Mouse (Mus musculus) forebrain, embryonic 11.5 days (tissue): ENCODE measurements at regions not wholly inside any gene's neighbourhood (a gene's known extent, or its start where the extent isn't known, plus 50 kb on each side); places are given as distances from the start of the nearest gene placed in this dataset.

Experiments used
- ATAC-seq: fragments of 200-750 bp; cut with Nextera tagmentation; replicated peaks from 2 replicates; pipeline ENCODE4 v1.8.0; 2017; ENCODE audit warnings: moderate TSS enrichment; ENCODE audit not compliant: low FRiP score
- DNase-seq: peaks from one replicate; pipeline ENCODE4 v3.0.0-alpha.2; 2017; ENCODE audit warnings: low spot score
- H3K27ac ChIP-seq: fragments of 300-500 bp; sonication (generic); 2 replicates; pipeline ENCODE4 v1.5.1; 2014; ENCODE audit warnings: low read depth, low read length
- H3K27me3 ChIP-seq: fragments of 300-500 bp; sonication (generic); 2 replicates; pipeline ENCODE4 v1.6.1; 2014; ENCODE audit warnings: mild to moderate bottlenecking, low read length, mixed read lengths; ENCODE audit not compliant: control insufficient read depth, insufficient read depth
- H3K36me3 ChIP-seq: fragments of 300-500 bp; sonication (generic); 2 replicates; pipeline ENCODE4 v1.6.1; 2014; ENCODE audit warnings: mild to moderate bottlenecking, low read length, moderate library complexity, mixed read lengths; ENCODE audit not compliant: control insufficient read depth, insufficient read depth
- H3K4me1 ChIP-seq: fragments of 300-500 bp; sonication (generic); replicated peaks from 2 replicates; pipeline ENCODE4 v1.6.1; 2014; ENCODE audit warnings: low read length, mixed read lengths; ENCODE audit not compliant: control insufficient read depth, insufficient read depth
- H3K4me2 ChIP-seq: fragments of 300-500 bp; sonication (generic); 2 replicates; pipeline ENCODE4 v1.6.1; 2014; ENCODE audit warnings: low read depth, mild to moderate bottlenecking, low read length, moderate library complexity, mixed read lengths; ENCODE audit not compliant: severe bottlenecking
- H3K4me3 ChIP-seq: fragments of 300-500 bp; sonication (generic); 2 replicates; pipeline ENCODE4 v1.5.1; 2014; ENCODE audit warnings: low read depth, low read length
- H3K9ac ChIP-seq: fragments of 300-500 bp; sonication (generic); 2 replicates; pipeline ENCODE4 v1.6.1; 2014; ENCODE audit warnings: low read length
- H3K9me3 ChIP-seq: fragments of 300-500 bp; sonication (generic); 2 replicates; pipeline ENCODE4 v1.6.1; 2016; ENCODE audit warnings: low read length, mixed read lengths; ENCODE audit not compliant: control insufficient read depth
- WGBS: fragments of 180-500 bp; shearing (Covaris S2); extraction: QIAGEN DNeasy Blood & Tissue Kit; methylation state at CpG from one replicate; pipeline ENCODE4 v1.1.7; 2014; 5-methylcytosine and 5-hydroxymethylcytosine counted together

DNA sequence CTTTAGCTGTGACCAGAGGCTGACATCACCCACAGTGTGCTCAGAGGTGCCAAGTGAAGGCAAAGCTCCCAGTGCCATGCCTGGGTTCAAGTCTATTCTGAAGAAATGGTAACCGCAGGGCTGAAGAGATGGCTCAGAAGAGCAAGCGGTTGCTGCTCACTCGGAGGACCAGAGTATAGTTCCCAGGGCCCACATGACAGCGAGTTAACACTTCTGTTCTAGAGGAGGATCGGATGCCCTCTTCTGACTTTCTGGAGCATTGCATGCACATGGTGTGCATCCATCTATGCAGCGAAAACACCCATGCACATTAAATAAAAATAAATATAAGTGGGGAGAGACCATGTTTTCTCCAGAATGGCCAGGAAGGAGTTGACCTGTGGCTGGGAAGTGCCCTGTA, 209.5 kb downstream of the Sorl1 start:
- Histone ChIP-seq H3K36me3 (no peaks in the 10 kb centered on the region), H3K4me3 (no peak overlapping the region), H3K9ac (no peak overlapping the region), H3K9me3 (no peaks in the 10 kb centered on the region), H3K27me3 (no peaks in the 10 kb centered on the region), H3K27ac (no peak overlapping the region), H3K4me1 (peaks cover 14% of the 10 kb centered on the region), H3K4me2 (no peak overlapping the region)
- DNase-seq (no peak), ATAC-seq (no peak)
- WGBS = 93% methylated on average over 6 of the region's 6 CpGs

DNA sequence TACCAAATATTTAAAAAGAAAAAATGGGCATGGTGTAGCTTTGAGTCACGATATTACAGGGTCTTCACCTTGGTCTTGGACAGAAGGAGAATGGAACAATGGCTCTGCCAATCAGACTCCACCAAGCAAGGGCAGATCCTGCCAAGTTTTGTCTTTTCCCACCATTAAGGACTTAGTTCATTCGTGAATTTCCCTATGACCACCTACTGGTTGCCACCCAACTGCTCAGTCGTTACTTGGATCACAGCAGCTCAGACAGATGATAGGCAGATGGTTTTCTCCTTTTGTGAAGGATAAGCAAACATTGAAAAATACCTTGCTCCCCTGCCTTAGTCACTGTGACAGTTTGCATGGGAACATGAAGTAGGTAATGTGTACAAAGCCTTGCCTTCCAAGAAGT, 210.2 kb downstream of the Sorl1 start:
- WGBS = 65% methylated on average over 3 of the region's 3 CpGs
- Histone ChIP-seq H3K4me1 (peaks cover 8% of the 10 kb centered on the region; the same call in 1 of the 2 replicates), H3K27me3 (no peaks in the 10 kb centered on the region), H3K9ac (no peak overlapping the region), H3K36me3 (no peaks in the 10 kb centered on the region), H3K4me2 (no peak overlapping the region), H3K27ac (no peak overlapping the region), H3K4me3 (no peak overlapping the region), H3K9me3 (no peaks in the 10 kb centered on the region)
- DNase-seq (no peak), ATAC-seq (no peak)

DNA sequence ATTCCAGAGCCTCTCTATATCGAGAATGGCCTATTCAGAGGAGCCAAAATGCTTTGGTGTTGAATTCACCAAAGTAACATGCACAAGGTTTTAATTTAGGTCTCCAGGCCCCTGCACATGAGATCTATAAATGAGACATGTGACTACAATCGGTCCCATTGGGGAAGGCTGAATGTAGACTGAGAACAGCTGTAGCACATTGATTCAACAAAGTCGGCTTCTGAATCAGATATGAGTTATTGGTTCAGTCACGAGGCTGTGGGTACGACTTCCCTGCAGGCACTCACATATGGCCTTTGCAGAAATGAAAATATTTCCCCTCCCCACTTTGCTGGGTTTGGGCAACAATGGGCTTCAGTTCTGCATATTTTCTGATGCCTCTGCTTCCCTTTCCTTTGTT, 211.6 kb downstream of the Sorl1 start:
- H3K27ac ChIP-seq = no peak overlapping the region
- H3K4me3 ChIP-seq = no peak overlapping the region
- 85% methylated on average over 5 of the region's 5 CpGs for WGBS
- H3K9me3 ChIP-seq = no peaks in the 10 kb centered on the region
- DNase-seq = no peak
- H3K4me1 ChIP-seq = 0 out of 2 replicates have a peak, but pooled peaks cover 5% of the 10 kb centered on the region
- no peaks in the 10 kb centered on the region for H3K27me3 ChIP-seq
- no peak for ATAC-seq
- no peak overlapping the region for H3K9ac ChIP-seq
- H3K4me2 ChIP-seq = no peak overlapping the region
- no peaks in the 10 kb centered on the region for H3K36me3 ChIP-seq

DNA sequence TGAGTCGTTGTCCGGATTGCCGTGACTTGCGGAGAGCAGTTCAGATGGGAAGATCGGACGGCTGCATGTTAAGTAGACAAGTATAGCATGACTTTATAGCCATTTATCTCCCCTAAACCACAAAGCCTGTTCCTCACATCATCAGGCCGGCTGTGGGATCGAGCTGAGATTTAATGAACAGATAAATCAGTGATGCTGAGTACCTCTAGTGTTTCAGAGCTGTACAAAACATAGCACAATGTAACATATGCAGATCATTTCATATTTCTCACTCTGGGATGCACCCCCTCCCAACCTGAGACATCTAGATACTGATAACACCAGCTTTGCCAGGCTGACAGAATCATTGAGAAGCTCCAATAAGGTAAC, 223.5 kb downstream of the Sorl1 start:
- 55% methylated on average over 8 of the region's 8 CpGs for WGBS
- no peaks in the 10 kb centered on the region for H3K27me3 ChIP-seq
- peak; percentile 33 for DNase-seq
- no peak overlapping the region for H3K4me3 ChIP-seq
- no peak overlapping the region for H3K27ac ChIP-seq
- H3K9ac ChIP-seq = no peak overlapping the region
- H3K4me2 ChIP-seq = no peak overlapping the region
- peaks cover 10% of the 10 kb centered on the region; the same call in 1 of the 2 replicates for H3K4me1 ChIP-seq
- no peak for ATAC-seq
- H3K9me3 ChIP-seq = no peaks in the 10 kb centered on the region
- no peaks in the 10 kb centered on the region for H3K36me3 ChIP-seq

DNA sequence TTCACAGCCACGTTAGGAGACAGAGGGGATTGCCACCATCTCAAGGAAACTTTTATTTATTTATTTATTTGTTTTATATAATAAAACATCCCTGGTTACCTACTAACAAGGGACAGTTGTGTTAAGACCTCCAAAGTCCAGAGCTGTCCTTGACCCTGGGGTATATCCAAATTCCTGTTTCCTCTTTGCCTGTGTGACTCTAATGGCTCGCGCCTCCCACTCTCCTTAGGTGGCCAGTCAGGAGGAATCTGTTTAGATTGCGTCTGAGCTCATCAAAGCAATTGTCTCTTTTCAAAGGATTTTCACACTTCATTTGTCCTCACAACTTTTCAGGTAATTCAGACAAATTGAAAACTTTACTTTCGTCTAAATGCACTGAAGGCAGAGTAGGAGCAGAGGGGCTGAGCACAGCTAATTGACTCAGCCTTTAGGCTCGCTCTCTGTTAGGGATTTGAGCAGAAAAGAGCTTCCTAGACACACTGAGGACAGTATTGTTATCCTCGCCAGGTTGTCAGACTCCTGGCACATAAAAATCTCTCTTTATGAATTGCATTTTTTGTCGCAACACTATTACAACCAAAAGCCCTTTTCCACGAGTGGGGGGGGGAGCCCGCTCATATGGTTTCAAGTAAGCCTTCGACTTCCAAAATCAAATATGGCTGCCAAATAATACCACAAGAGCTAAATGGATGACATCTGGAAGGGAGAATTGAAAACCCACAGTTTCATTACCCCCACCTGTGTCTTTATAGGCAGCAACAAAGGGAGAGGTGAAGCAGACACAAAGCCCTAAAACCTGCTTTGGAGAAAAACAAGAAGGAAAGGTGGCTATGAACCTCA, 224.1 kb downstream of the Sorl1 start:
- DNase-seq (peak; percentile 49), ATAC-seq (no peak)
- Histone ChIP-seq H3K4me3 (no peak overlapping the region), H3K27me3 (no peaks in the 10 kb centered on the region), H3K27ac (no peak overlapping the region), H3K9ac (no peak overlapping the region), H3K4me2 (no peak overlapping the region), H3K4me1 (peaks cover 10% of the 10 kb centered on the region; the same call in 1 of the 2 replicates), H3K36me3 (no peaks in the 10 kb centered on the region), H3K9me3 (no peaks in the 10 kb centered on the region)
- 32% methylated on average over 11 of the region's 11 CpGs for WGBS

DNA sequence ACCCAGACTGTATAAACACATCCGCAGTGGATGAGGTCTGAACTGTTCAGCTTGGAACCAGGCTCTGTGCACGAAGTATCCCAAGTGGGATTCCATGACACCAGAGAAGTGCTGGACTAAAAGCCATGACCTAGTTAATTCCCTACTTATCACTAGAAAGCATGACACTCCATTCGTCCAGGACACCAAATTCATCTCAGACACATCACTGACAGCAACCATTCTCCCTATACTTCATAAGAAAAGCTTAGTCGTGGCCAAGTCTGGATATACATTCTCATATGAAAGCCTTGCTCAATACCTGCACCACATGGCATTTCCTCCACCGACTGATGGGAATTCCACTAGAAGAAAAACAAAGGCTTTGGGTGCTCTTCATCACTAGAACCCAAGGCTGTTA, 229.0 kb downstream of the Sorl1 start:
- ATAC-seq = no peak
- WGBS = 85% methylated on average over 5 of the region's 5 CpGs

DNA sequence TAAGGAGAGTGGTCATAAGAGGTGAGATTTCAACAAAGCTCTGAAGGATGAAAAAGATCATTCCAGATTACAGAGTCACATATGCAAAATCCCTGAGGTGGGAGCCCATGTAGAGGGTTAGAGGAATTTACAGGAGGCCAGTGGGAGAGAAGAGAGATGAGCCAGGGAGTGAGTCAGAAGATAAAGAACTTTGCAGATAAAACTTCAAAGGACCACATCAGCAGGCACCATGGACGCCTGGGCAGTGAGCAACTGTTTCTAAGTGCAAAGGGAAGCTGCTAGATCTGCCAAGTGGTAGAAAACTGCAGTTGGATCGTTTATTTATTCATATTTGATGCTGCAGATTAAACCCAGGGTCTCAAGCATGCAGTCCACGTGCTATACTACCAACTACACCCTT, 231.3 kb downstream of the Sorl1 start:
- H3K9ac ChIP-seq = no peak overlapping the region
- no peak overlapping the region for H3K4me2 ChIP-seq
- no peak overlapping the region for H3K4me3 ChIP-seq
- ATAC-seq (no peak), DNase-seq (no peak)
- peaks cover 10% of the 10 kb centered on the region; the same call in 1 of the 2 replicates for H3K4me1 ChIP-seq
- H3K36me3 ChIP-seq = no peaks in the 10 kb centered on the region
- 66% methylated on average over 3 of the region's 3 CpGs for WGBS
- H3K9me3 ChIP-seq = no peaks in the 10 kb centered on the region
- H3K27ac ChIP-seq = no peak overlapping the region
- no peaks in the 10 kb centered on the region for H3K27me3 ChIP-seq

More for the DNA sequence above, 229.0 kb downstream of the Sorl1 start:
- no peak overlapping the region for H3K9ac ChIP-seq
- H3K4me2 ChIP-seq = no peak overlapping the region
- H3K9me3 ChIP-seq = no peaks in the 10 kb centered on the region
- H3K4me1 ChIP-seq = peaks cover 16% of the 10 kb centered on the region; the same call in 1 of the 2 replicates
- no peaks in the 10 kb centered on the region for H3K27me3 ChIP-seq
- no peak overlapping the region for H3K27ac ChIP-seq
- no peaks in the 10 kb centered on the region for H3K36me3 ChIP-seq
- no peak overlapping the region for H3K4me3 ChIP-seq
- no peak for DNase-seq

DNA sequence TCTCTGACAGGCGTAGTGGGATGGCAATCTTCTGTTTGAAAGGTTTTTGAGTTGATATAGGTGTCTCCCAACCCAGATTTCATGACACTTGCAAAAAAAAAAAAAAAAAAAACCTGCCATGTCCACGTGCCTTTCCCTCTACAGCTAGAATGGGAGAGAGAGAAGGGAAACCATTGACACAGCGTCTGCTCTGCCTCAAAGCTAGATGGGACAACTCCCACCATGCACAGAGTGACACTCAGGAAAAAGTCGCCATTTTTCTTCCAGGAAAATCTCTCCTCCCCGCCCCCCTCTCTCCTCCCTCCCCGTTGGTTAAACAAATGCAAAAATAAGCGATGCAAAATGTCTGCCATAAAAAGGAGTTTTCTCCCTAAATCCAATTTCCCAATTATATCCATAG, 232.9 kb downstream of the Sorl1 start:
- H3K36me3 ChIP-seq = no peaks in the 10 kb centered on the region
- ATAC-seq = 0 out of 2 replicates have a peak, but pooled peaks have one; percentile 12
- H3K9ac ChIP-seq = peak overlapping the region; percentile 66; the same call in 1 of the 2 replicates
- H3K27me3 ChIP-seq = no peaks in the 10 kb centered on the region
- peak overlapping the region; percentile 52 for H3K4me2 ChIP-seq
- peak overlapping the region; percentile 93 for H3K27ac ChIP-seq
- no peak for DNase-seq
- WGBS = 58% methylated on average over 7 of the region's 7 CpGs
- peaks cover 10% of the 10 kb centered on the region; the same call in 1 of the 2 replicates for H3K4me1 ChIP-seq
- no peaks in the 10 kb centered on the region for H3K9me3 ChIP-seq
- no peak overlapping the region for H3K4me3 ChIP-seq
